Mouse (Mus musculus) erythroblast, embryonic 14.5 days (primary cell): ENCODE measurements around the gene Gm13279. TPM values are rescaled to one million over a fixed set of nuclear protein-coding genes. Genes with fewer than 3 reads are reported as not detected.
"Not testable (repeated sequence)": the region's sequence is repeated elsewhere in the genome, so short reads cannot be mapped to it uniquely, and the experiment has no call there.

ENCODE experiments used
- H3K27me3 ChIP-seq: 2 replicates; pipeline ENCODE4 v1.6.1; 2012; ENCODE audit warnings: inconsistent platforms; ENCODE audit not compliant: control insufficient read depth
- H3K36me3 ChIP-seq: 2 replicates; pipeline ENCODE4 v1.6.1; 2012; ENCODE audit warnings: mild to moderate bottlenecking, inconsistent platforms; ENCODE audit not compliant: control insufficient read depth
- H3K4me1 ChIP-seq: 2 replicates; pipeline ENCODE4 v1.6.1; 2012; ENCODE audit warnings: inconsistent platforms; ENCODE audit not compliant: control insufficient read depth
- H3K4me3 ChIP-seq: replicated peaks from 2 replicates; pipeline ENCODE3; 2012; ENCODE audit warnings: moderate library complexity, mild to moderate bottlenecking, inconsistent platforms
- H3K9me3 ChIP-seq: 2 replicates; pipeline ENCODE4 v1.6.1; 2012; ENCODE audit warnings: low read length, inconsistent platforms, mixed read lengths; ENCODE audit not compliant: control insufficient read depth
- GATA1 ChIP-seq: IDR thresholded peaks from 2 replicates; pipeline ENCODE4 v1.6.1; 2012; ENCODE audit warnings: low read length, inconsistent platforms, mixed read lengths
- TAL1 ChIP-seq: IDR thresholded peaks from 3 replicates; pipeline ENCODE4 v1.6.1; 2012; ENCODE audit warnings: low read length, inconsistent platforms, mixed read lengths
- polyA plus RNA-seq: library from polyadenylated mRNA; stranded (reverse); fragments of >175 nt; gene quantifications from 2 replicates; pipeline ENCODE4 v1.2.3, GENCODE M21; 2012

Gm13279 gene
- polyA plus RNA-seq, 1 experiment = not detected

- Histone ChIP-seq H3K4me1 (no peaks in the 10 kb centered on the region), H3K27me3 (no peaks in the 10 kb centered on the region), H3K9me3 (no peaks in the 10 kb centered on the region), H3K36me3 (no peaks in the 10 kb centered on the region), H3K4me3 (no peak within 1 kb of the TSS)
- TF ChIP-seq GATA1 (no peak), TAL1 (no peak)
These were observed 18.7 kb downstream of the Gm13279 start, which contains the start of gene Ifna7 for GRCm38 (mm10) chr4:88815928-88816327. TSS of gene Ifna7 (plus strand) at chr4:88816228.

GRCm38 (mm10) chr4:88819659-88820058, 22.5 kb downstream of the Gm13279 start, which contains the start of gene Ifna11:
TSS of gene Ifna11 (plus strand) at chr4:88819959.
- no peak for TF ChIP-seq TAL1
- TF ChIP-seq GATA1 = no peak
- H3K27me3 ChIP-seq = no peaks in the 10 kb centered on the region
- H3K4me3 ChIP-seq = no peak within 1 kb of the TSS
- H3K9me3 ChIP-seq = no peaks in the 10 kb centered on the region
- no peaks in the 10 kb centered on the region for H3K36me3 ChIP-seq
- H3K4me1 ChIP-seq = no peaks in the 10 kb centered on the region

- TF ChIP-seq TAL1 = no peak
- TF ChIP-seq GATA1 = no peak
- no peaks in the 10 kb centered on the region for H3K4me1 ChIP-seq
- H3K9me3 ChIP-seq = no peaks in the 10 kb centered on the region
- no peaks in the 10 kb centered on the region for H3K36me3 ChIP-seq
- H3K4me3 ChIP-seq = no peak overlapping the region
- H3K27me3 ChIP-seq = no peaks in the 10 kb centered on the region
These were observed 25.8 kb downstream of the Gm13279 start for GRCm38 (mm10) chr4:88822995-88823394.

DNA sequence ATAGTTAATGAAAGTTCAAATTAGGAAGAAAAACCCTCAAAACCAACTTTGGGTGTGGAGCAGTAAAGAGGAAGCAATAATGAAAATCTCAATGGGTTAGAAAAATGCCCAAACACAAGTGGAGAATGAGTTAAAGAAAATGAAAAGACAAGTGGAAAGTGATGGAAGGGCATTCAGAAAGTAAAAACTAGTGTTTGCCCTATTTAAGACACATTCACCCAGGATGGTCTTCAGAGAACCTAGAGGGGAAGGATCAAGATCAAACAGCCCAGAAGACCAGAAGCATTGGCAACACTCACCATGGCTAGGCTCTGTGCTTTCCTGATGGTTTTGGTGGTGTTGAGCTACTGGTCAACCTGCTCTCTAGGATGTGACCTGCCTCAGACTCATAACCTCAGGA, 29.9 kb downstream of the Gm13279 start, which contains the start of gene Ifna6:
Ifna6 (plus strand) TSS at position 301 of the 400 bp plus-strand sequence.
- not testable (repeated sequence) for H3K4me1 ChIP-seq, H3K27me3 ChIP-seq, H3K4me3 ChIP-seq, H3K36me3 ChIP-seq, H3K9me3 ChIP-seq

GRCm38 (mm10) chr4:88830523-88830922, 33.3 kb downstream of the Gm13279 start:
- TF ChIP-seq TAL1 = no peak
- no peak for TF ChIP-seq GATA1
- H3K36me3 ChIP-seq = no peaks in the 10 kb centered on the region

DNA sequence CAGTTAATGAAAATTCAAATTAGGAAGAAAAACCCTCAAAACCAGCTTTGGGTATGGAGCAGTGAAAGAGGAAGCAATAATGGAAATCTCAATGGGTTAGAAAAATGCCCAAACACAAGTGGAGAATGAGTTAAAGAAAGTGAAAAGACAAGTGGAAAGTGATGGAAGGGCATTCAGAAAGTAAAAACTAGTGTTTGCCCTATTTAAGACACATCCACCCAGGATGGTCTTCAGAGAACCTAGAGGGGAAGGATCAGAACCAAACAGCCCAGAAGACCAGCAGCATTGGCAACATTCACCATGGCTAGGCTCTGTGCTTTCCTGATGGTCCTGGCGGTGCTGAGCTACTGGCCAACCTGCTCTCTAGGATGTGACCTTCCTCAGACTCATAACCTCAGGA, 38.0 kb downstream of the Gm13279 start, which contains the start of gene Ifna5:
Ifna5 (plus strand) TSS at position 301 of the 400 bp plus-strand sequence.
- not testable (repeated sequence) for H3K4me3 ChIP-seq, H3K36me3 ChIP-seq, H3K4me1 ChIP-seq, H3K27me3 ChIP-seq, H3K9me3 ChIP-seq

More at GRCm38 (mm10) chr4:88830523-88830922, 33.3 kb downstream of the Gm13279 start:
- Histone ChIP-seq H3K4me3 (no peak overlapping the region), H3K27me3 (no peaks in the 10 kb centered on the region), H3K4me1 (no peaks in the 10 kb centered on the region), H3K9me3 (no peaks in the 10 kb centered on the region)

DNA sequence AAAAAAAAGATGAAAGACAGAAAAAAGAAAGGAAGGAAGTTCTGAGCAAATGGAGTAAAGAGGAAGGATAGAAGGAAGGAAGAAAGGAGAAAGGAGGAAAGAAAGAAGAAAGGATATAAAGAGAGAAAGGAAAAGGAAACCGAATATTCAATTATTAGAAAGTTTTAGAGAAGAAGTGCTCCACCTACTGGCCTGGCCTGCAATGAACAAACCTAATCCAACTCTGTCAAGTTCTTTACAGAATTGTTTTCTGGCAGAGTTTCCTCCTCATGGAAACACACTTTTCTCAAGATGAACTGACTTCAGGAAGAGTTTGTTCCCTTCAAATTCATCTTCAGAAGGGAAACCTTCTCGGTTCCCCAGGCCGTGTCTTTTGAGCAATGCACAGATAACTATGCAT, 41.6 kb downstream of the Gm13279 start:
- Histone ChIP-seq H3K4me3 (no peak overlapping the region), H3K9me3 (no peaks in the 10 kb centered on the region), H3K27me3 (no peaks in the 10 kb centered on the region), H3K36me3 (no peaks in the 10 kb centered on the region), H3K4me1 (no peaks in the 10 kb centered on the region)
- no peak for TF ChIP-seq TAL1
- no peak for TF ChIP-seq GATA1

DNA sequence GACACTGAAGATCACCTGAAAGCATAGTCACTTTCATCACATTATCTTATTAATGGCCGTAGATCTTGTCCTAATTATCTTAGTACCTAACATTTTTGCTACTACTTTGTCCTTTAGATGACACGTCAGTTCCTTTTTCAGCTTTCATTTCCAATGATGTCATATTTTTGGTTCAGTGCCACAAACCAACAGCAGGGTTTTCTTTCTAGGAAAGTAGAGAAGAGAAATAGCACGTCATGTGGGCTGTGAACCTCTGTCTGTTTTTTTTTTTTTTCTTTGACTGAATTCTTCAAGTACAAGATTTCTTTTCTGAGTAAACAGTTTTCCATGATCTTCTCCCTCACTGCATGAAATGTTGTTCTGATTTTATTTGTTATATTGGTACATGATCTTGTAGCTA, 42.9 kb downstream of the Gm13279 start:
- TF ChIP-seq TAL1 = no peak
- no peak overlapping the region for H3K4me3 ChIP-seq
- H3K9me3 ChIP-seq = no peaks in the 10 kb centered on the region
- H3K4me1 ChIP-seq = no peaks in the 10 kb centered on the region
- no peaks in the 10 kb centered on the region for H3K36me3 ChIP-seq
- no peaks in the 10 kb centered on the region for H3K27me3 ChIP-seq

DNA sequence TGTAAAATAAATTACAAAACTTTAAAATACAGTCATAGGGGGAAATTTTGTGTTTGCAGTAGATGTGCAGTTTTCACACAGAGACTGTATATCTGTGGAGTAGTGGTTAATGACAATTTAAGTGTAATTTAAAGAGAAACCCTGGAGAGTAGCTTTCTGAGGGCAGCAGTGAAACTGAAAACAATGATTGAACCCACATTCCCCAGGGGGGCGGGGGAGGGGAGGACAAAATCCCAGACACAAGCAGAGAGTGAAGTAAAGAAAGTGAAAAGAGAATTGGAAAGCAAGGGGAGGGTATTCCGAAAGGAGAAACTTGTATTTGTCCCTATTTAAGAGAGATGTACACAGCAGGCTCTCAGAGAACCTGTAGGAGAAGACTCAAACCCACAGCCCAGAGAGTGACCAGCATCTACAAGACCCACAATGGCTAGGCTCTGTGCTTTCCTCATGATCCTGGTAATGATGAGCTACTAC, 44.3 kb downstream of the Gm13279 start, which contains the start of gene Ifna4:
Ifna4 (plus strand) TSS at position 424 of the 474 bp plus-strand sequence.
- no peaks in the 10 kb centered on the region for H3K27me3 ChIP-seq
- no peaks in the 10 kb centered on the region for H3K9me3 ChIP-seq
- TF ChIP-seq TAL1 = no peak
- no peaks in the 10 kb centered on the region for H3K36me3 ChIP-seq
- no peak within 1 kb of the TSS for H3K4me3 ChIP-seq
- no peaks in the 10 kb centered on the region for H3K4me1 ChIP-seq

GRCm38 (mm10) chr4:88845334-88845733, 48.1 kb downstream of the Gm13279 start:
- Histone ChIP-seq H3K4me3 (no peak overlapping the region), H3K27me3 (no peaks in the 10 kb centered on the region), H3K4me1 (no peaks in the 10 kb centered on the region), H3K9me3 (no peaks in the 10 kb centered on the region), H3K36me3 (no peaks in the 10 kb centered on the region)
- TF ChIP-seq TAL1 (no peak), GATA1 (no peak)

Other genes starting within 250 kb of the Gm13279 start
- not detected in 2 replicates for gene Ifna15, start 239.2 kb upstream of the Gm13279 start, polyA plus RNA-seq
- not detected in 2 replicates for gene Ifna14, start 225.6 kb upstream of the Gm13279 start, polyA plus RNA-seq
- not detected in 2 replicates for gene Ifna9, start 205.0 kb upstream of the Gm13279 start, polyA plus RNA-seq
- gene Ifna12, start 194.0 kb upstream of the Gm13279 start, polyA plus RNA-seq = not detected in 2 replicates
- gene C87499, start 163.0 kb upstream of the Gm13279 start, polyA plus RNA-seq = 0.03 TPM in 1 of 2 replicates, not detected in the other
- not detected in 2 replicates for gene Ifna13, start 152.9 kb upstream of the Gm13279 start, polyA plus RNA-seq
- not detected in 2 replicates for gene Ifna16, start 120.5 kb upstream of the Gm13279 start, polyA plus RNA-seq
- not detected in 2 replicates for gene Ifna2, start 113.5 kb upstream of the Gm13279 start, polyA plus RNA-seq
- gene Ifnab, start 106.0 kb upstream of the Gm13279 start, polyA plus RNA-seq = not detected in 2 replicates
- gene Gm26566, start 75.6 kb upstream of the Gm13279 start, polyA plus RNA-seq = 0.03 and 0.05 TPM in 2 replicates
- gene Klhl9, start 74.9 kb upstream of the Gm13279 start, polyA plus RNA-seq = 0.08 and 0.10 TPM in 2 replicates
- not detected in 2 replicates for gene Gm13271, start 42.5 kb upstream of the Gm13279 start, polyA plus RNA-seq
- not detected in 2 replicates for gene Gm13283, start 37.3 kb upstream of the Gm13279 start, polyA plus RNA-seq
- not detected in 2 replicates for gene Gm13290, start 23.6 kb upstream of the Gm13279 start, polyA plus RNA-seq
- not detected in 2 replicates for gene Gm13289, start 20.5 kb upstream of the Gm13279 start, polyA plus RNA-seq
- not detected in 2 replicates for gene Gm13272, start 17.5 kb upstream of the Gm13279 start, polyA plus RNA-seq
- gene Ifnz, start 15.3 kb upstream of the Gm13279 start, polyA plus RNA-seq = not detected in 2 replicates
- not detected in 2 replicates for gene Gm13276, start 11.7 kb upstream of the Gm13279 start, polyA plus RNA-seq
- not detected in 2 replicates for gene Gm13277, start 8.8 kb upstream of the Gm13279 start, polyA plus RNA-seq
- gene Gm13278, start 5.8 kb upstream of the Gm13279 start, polyA plus RNA-seq = not detected in 2 replicates
- not detected in 2 replicates for gene Gm13275, start 2.9 kb upstream of the Gm13279 start, polyA plus RNA-seq
- not detected in 2 replicates for gene Gm13285, start 2.3 kb downstream of the Gm13279 start, polyA plus RNA-seq
- gene Gm13287, start 5.9 kb downstream of the Gm13279 start, polyA plus RNA-seq = not detected in 2 replicates
- gene Gm13288, start 8.1 kb downstream of the Gm13279 start, polyA plus RNA-seq = not detected in 2 replicates
- not detected in 2 replicates for gene Ifna7, start 18.8 kb downstream of the Gm13279 start, polyA plus RNA-seq
- not detected in 2 replicates for gene Ifna11, start 22.6 kb downstream of the Gm13279 start, polyA plus RNA-seq
- gene Ifna6, start 30.0 kb downstream of the Gm13279 start, polyA plus RNA-seq = not detected in 2 replicates
- not detected in 2 replicates for gene Ifna5, start 38.1 kb downstream of the Gm13279 start, polyA plus RNA-seq
- not detected in 2 replicates for gene Ifna4, start 44.5 kb downstream of the Gm13279 start, polyA plus RNA-seq
- gene Ifna1, start 52.7 kb downstream of the Gm13279 start, polyA plus RNA-seq = not detected in 2 replicates
- gene Ifne, start 82.8 kb downstream of the Gm13279 start, polyA plus RNA-seq = not detected in 2 replicates